23 mouse cellular contexts compared by ENCODE assay signal in the genomic region with DNA sequence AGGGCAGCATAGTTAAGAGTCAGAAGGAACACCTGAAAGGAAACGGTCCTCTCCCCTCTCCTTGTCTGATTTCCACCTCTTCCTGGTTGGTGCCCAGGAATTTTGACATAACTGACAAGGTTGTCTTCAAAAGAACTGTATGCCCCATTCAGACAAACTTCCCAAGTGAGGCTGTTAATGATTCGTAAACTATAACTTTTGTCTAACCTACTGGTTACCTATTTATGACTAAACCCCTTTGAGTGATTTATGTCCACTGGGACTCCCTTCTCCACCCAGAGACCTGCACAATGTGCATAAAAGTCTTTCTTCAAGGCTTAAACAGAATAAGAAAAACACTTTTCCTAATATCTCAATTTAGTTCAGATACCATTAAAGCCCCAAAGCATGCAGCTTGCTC. TPM values are rescaled to one million over a fixed set of nuclear protein-coding genes. Genes with fewer than 3 reads are reported as not detected.
DNase-seq lines count a peak whose midpoint lies in the region; ATAC-seq lines count a peak whose summit lies in the region.
"Had no signal": no experiment of that assay in that cellular context is flagged by ENCODE, and none has a peak within 500 bp of the region (broad histone marks: within the 10 kb centered on the region; RNA-seq: fewer than 3 reads in every experiment).

No protein-coding gene starts in this region.

- no peaks in the 10 kb centered on the region for H3K27me3 ChIP-seq in kidney, embryonic 16.5 days (ENCODE audit: insufficient read depth, low read length)
- H3K27me3 ChIP-seq: embryonic facial prominence, embryonic 13.5 days; embryonic facial prominence, embryonic 15.5 days; forebrain, embryonic 12.5 days had no signal

- peak; percentile 50 for DNase-seq in kidney, adult 9 months
- DNase-seq in kidney, postnatal 10 days: no peak
- DNase-seq in kidney, adult 18-20 months: no peak
- DNase-seq in kidney, postnatal 14 days: peak; percentile 10
- DNase-seq in kidney, postnatal 25 days: no peak
- DNase-seq: adrenal gland, adult 2 months; adrenal gland, postnatal 10 days; adrenal gland, postnatal 25 days; cerebellum, adult 11 months; cerebellum, adult 18-20 months; cerebellum, adult 8-10 months; cerebellum, adult 9-11 months; cerebellum, postnatal 14 days; cerebellum, postnatal 36 days; embryo, embryonic 11 days had no signal

- H3K27ac ChIP-seq in kidney, embryonic 16.5 days (ENCODE audit: low read length): no peak overlapping the region
- H3K27ac ChIP-seq: embryonic facial prominence, embryonic 13.5 days; embryonic facial prominence, embryonic 15.5 days; forebrain, embryonic 10.5 days; forebrain, embryonic 12.5 days had no signal

- ATAC-seq in kidney, embryonic 16.5 days (ENCODE audit: low FRiP score, low TSS enrichment): peak; percentile 47
- ATAC-seq: forebrain, embryonic 14.5 days had no signal

- H3K9ac ChIP-seq in kidney, embryonic 16.5 days (replicated peaks; ENCODE audit: low read length): no peak overlapping the region
- H3K9ac ChIP-seq: embryonic facial prominence, embryonic 13.5 days; embryonic facial prominence, embryonic 15.5 days; forebrain, embryonic 12.5 days had no signal

- WGBS in kidney, embryonic 16.5 days: 55% methylated on average over 2 of the region's 2 CpGs

- H3K9me3 ChIP-seq in kidney, embryonic 16.5 days (ENCODE audit: low read length): no peaks in the 10 kb centered on the region
- H3K9me3 ChIP-seq: embryonic facial prominence, embryonic 13.5 days; embryonic facial prominence, embryonic 15.5 days; forebrain, embryonic 10.5 days; forebrain, embryonic 12.5 days had no signal

- H3K36me3 ChIP-seq in kidney, embryonic 16.5 days (ENCODE audit: insufficient read depth, low read length): no peaks in the 10 kb centered on the region
- H3K36me3 ChIP-seq: embryonic facial prominence, embryonic 13.5 days; embryonic facial prominence, embryonic 15.5 days; forebrain, embryonic 10.5 days; forebrain, embryonic 12.5 days had no signal

- H3K4me3 ChIP-seq in kidney, embryonic 16.5 days (ENCODE audit: low read length): no peak overlapping the region
- H3K4me3 ChIP-seq: embryonic facial prominence, embryonic 13.5 days; embryonic facial prominence, embryonic 15.5 days; erythroblast, embryonic 14.5 days; forebrain, embryonic 10.5 days; forebrain, embryonic 12.5 days had no signal

- no peaks in the 10 kb centered on the region; the same call in 1 of the 2 replicates for H3K4me1 ChIP-seq in kidney, embryonic 16.5 days (ENCODE audit: insufficient read depth, low read length)
- H3K4me1 ChIP-seq: embryonic facial prominence, embryonic 13.5 days; embryonic facial prominence, embryonic 15.5 days; forebrain, embryonic 10.5 days; forebrain, embryonic 12.5 days had no signal

- H3K4me2 ChIP-seq in kidney, embryonic 16.5 days (replicated peaks; ENCODE audit: low read depth, low read length): no peak overlapping the region
- H3K4me2 ChIP-seq: embryonic facial prominence, embryonic 13.5 days; embryonic facial prominence, embryonic 15.5 days; forebrain, embryonic 12.5 days had no signal

RNA-seq across cellular contexts. Expression of a gene that starts 10.2 kb away (rescaled TPM):
- not detected in 2 replicates for polyA plus RNA-seq in kidney, embryonic 16.5 days (2015; fragmentation: Nextera tagmentation; extraction: Ambion mirVana)
- polyA plus RNA-seq: adrenal gland, adult 2 months; embryonic facial prominence, embryonic 11.5 days; embryonic facial prominence, embryonic 15.5 days; erythroblast, embryonic 14.5 days; forebrain, embryonic 10.5 days had no signal

RNA-seq across cellular contexts. Expression of a gene that starts 45.0 kb away (rescaled TPM):
- polyA plus RNA-seq in kidney, embryonic 16.5 days (2015; fragmentation: Nextera tagmentation; extraction: Ambion mirVana): 3.7 and 3.9 TPM in 2 replicates

Comparison
In these comparisons a context has a peak if more than half of its experiments do, and no peak if none do; other contexts are left out.
1. DNase-seq: peak in kidney, adult 9 months (single experiment) and kidney, postnatal 14 days (single experiment); none in kidney, postnatal 10 days (single experiment), kidney, adult 18-20 months (single experiment) and kidney, postnatal 25 days (0 of 2).